Mouse (Mus musculus): ENCODE data around the gene Il20ra.

DNA sequence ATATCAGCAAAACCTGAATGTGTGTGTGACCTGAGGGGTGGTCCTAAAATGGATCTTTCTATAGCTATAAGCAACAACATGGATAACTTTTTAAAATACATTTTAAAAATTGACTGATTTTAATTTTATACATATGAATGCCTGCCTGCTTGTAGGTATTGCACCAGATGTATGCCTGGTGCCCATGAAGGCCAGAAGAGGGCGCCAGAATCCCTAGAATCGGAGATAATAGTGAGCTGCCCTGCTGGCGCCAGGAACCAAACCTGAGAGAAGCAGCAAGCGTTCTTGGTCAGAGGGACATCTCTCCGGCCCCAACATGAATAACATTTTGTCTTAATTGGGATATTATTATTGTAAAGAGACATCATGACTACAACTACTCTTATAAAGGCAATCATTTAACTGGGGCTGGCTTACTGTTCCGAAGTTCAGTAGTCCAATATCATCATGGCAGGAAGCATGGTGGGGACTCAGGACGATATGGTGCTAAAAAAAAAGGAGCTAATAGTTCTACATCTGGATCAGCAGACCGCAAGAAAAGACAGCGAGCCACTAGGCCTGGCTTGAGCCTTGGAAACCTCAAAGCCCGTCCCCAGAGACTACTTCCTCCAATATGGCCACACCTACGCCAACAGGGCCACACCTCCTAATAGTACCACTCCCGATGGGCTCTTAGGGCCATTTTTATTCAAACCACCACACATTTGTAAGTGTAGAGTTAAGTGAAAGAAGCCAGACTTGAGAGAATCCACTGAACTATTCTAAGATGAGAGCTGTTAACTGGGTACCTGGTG, 3.9 kb upstream of the Il20ra start:
- TF ChIP-seq GATA1 (IDR thresholded peaks at IDR 0.05; ENCODE audit: borderline replicate concordance, low read length) (no peak), CTCF (IDR thresholded peaks at IDR 0.05; ENCODE audit: low read depth, low read length) (no peak), POLR2AphosphoS5 (IDR thresholded peaks at IDR 0.05; ENCODE audit: insufficient replicate concordance, low read depth, low read length) (no peak), TAL1 (conservative IDR thresholded peaks at IDR 0.05; ENCODE audit: low read depth, low read length) (no peak)
